Mouse (Mus musculus) lung, embryonic 16.5 days (tissue): ENCODE results near the gene Ppp3r1. TPM values are rescaled to one million over a fixed set of nuclear protein-coding genes. Genes with fewer than 3 reads are reported as not detected.

Source experiments
- ATAC-seq: fragments of 200-750 bp; cut with Nextera tagmentation; 2 replicates; pipeline ENCODE4 v1.8.0; 2017; ENCODE audit warnings: low read depth, mild to moderate bottlenecking, moderate library complexity
- H3K27ac ChIP-seq: fragments of 300-500 bp; sonication (generic); 2 replicates; pipeline ENCODE4 v1.5.1; 2014; ENCODE audit warnings: mild to moderate bottlenecking, control low read depth, low read length
- H3K27me3 ChIP-seq: fragments of 300-500 bp; sonication (generic); 2 replicates; pipeline ENCODE4 v1.6.1; 2014; ENCODE audit warnings: low read depth, low read length, mixed read lengths; ENCODE audit not compliant: control insufficient read depth, insufficient read depth
- H3K36me3 ChIP-seq: fragments of 300-500 bp; sonication (generic); 2 replicates; pipeline ENCODE4 v1.6.1; 2014; ENCODE audit warnings: low read length; ENCODE audit not compliant: control insufficient read depth, insufficient read depth
- H3K4me1 ChIP-seq: fragments of 300-500 bp; sonication (generic); replicated peaks from 2 replicates; pipeline ENCODE4 v1.6.1; 2014; ENCODE audit warnings: low read length, mixed read lengths; ENCODE audit not compliant: control insufficient read depth, insufficient read depth
- H3K4me2 ChIP-seq: fragments of 300-500 bp; sonication (generic); 2 replicates; pipeline ENCODE4 v1.6.1; 2014; ENCODE audit warnings: low read depth, low read length, control low read depth
- H3K4me3 ChIP-seq: fragments of 300-500 bp; sonication (generic); 2 replicates; pipeline ENCODE4 v1.5.1; 2014; ENCODE audit warnings: mild to moderate bottlenecking, low read length, control low read depth
- H3K9ac ChIP-seq: fragments of 300-500 bp; sonication (generic); 2 replicates; pipeline ENCODE4 v1.6.1; 2014; ENCODE audit warnings: low read length, control low read depth
- H3K9me3 ChIP-seq: fragments of 300-500 bp; sonication (generic); 2 replicates; pipeline ENCODE4 v1.6.1; 2016; ENCODE audit warnings: low read length; ENCODE audit not compliant: control insufficient read depth
- WGBS: fragments of 180-500 bp; shearing (Covaris S2); extraction: QIAGEN DNeasy Blood & Tissue Kit; methylation state at CpG from one replicate; pipeline ENCODE4 v1.1.7; 2014; 5-methylcytosine and 5-hydroxymethylcytosine counted together
- polyA plus RNA-seq: library from polyadenylated mRNA; unstranded; fragments of >200 nt; fragmentation: Nextera tagmentation; extraction: Ambion mirVana; gene quantifications from 2 replicates; pipeline ENCODE4 v1.2.1, GENCODE M21; 2015

Ppp3r1 gene
- polyA plus RNA-seq, result 85.6 and 89.4 TPM in 2 replicates

DNA sequence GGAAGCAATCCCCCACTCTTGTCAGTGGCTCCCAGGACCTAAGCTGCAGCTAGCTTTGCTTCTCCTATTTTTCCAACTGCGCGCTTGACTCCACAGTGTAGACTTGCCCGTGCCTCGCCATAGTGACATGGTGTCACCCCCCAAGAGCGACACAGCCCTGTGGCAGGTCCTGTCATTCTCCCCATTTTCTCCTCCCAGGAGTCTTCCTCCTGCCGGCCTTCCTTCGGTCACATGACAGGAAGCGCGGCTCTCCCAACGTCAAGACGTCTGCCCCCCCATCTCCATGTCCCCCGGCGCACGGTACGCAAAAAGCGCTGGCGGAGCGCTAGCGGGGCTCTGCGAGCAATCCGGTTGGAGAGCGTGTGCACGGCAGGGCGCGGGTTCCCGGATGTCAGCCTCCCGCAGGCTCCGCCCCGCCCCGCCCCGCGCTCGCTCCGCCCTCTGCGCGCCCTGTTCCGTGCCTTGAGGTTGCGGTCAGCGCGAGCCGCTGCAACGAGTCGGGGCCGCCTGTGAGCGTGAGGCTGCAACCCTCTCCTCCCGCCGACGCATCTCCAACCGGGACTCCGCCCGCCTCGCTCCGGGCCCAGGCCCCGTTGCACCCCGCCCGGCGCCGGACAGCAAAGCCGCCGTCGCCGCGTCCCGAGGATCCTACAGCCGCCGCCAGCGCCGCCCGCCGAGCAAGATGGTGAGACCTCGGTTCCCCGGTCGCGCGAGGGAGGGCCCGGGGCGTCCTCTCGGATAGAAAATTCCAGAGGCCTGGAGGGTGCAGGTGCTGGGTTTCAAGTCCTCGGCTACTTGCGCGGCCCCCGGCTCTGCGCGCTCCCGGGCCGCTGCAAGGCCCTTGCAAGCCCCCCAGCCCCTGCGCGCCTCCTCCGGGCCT, at the start of gene Ppp3r1:
Ppp3r1 (plus strand) TSS at position 406 of the 880 bp plus-strand sequence.
- Histone ChIP-seq H3K9me3 (no peaks in the 10 kb centered on the region), H3K4me2 (peak within 1 kb of the TSS; percentile 70), H3K9ac (peak within 1 kb of the TSS; percentile 97), H3K27ac (peak within 1 kb of the TSS; percentile 97), H3K4me1 (peaks cover 15% of the 10 kb centered on the region), H3K27me3 (no peaks in the 10 kb centered on the region), H3K4me3 (peak within 1 kb of the TSS; percentile 79), H3K36me3 (no peaks in the 10 kb centered on the region)
- WGBS, result under 1% methylated on average over 89 of the region's 89 CpGs
- ATAC-seq, result peak; percentile 99

DNA sequence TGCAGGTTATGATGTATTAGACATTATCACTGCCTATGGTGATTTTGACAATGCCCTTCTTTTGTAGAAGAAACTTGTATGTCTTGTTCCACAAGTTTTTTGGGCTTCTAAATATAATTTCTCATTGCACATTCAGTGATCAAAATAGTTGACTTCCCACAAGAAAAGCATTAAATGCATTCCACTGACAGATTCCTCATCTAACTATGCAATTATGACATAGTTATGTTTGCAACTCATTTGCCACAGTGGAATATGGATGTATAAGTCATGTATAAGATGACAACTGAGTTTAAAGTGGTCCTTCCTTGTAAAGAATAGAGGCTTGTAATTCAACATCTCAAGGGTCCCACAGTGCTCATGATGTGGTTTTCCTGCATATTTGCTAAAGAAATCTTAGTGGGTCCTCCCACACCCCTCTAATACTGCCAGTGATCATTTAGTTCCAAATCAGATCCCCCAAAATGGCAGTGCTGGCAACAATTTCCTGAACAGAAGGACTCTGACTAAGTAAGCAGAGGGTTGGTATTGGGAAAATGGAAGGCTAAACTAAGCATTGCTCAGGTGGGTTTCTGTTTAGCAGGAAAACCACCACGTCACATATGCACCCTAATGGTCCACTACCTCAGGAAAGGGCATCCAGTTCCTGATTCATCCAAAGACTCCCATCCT, 46.5 kb upstream of the Ppp3r1 start:
- Histone ChIP-seq H3K4me3 (no peak overlapping the region), H3K27ac (no peak overlapping the region), H3K9ac (no peak overlapping the region), H3K4me1 (no peaks in the 10 kb centered on the region), H3K9me3 (no peaks in the 10 kb centered on the region), H3K4me2 (no peak overlapping the region), H3K36me3 (no peaks in the 10 kb centered on the region), H3K27me3 (no peaks in the 10 kb centered on the region)
- WGBS, result 67% methylated on average over 1 of the region's 1 CpGs
- ATAC-seq, result no peak

DNA sequence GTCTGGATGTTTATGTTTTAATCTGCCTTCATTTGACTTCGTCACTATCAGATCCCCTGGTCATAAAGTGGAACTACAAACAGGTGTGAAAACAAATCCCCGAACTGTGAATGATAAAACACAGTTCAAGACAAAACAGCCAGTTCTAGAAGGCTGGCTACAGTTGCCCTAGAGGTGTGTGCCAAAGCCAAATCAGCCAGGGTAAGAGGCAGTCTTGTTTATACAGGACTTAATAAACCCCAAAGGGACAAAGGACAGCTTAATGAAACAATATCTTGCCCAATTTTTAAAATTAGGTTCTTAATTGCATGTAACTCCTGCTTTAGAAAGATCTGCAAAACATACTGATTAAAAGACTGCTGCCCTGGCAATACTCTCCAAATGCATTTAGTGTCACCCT, 32.6 kb upstream of the Ppp3r1 start:
- Histone ChIP-seq H3K36me3 (no peaks in the 10 kb centered on the region), H3K4me2 (no peak overlapping the region), H3K9ac (no peak overlapping the region), H3K4me1 (no peaks in the 10 kb centered on the region), H3K9me3 (no peaks in the 10 kb centered on the region), H3K4me3 (no peak overlapping the region), H3K27ac (no peak overlapping the region), H3K27me3 (no peaks in the 10 kb centered on the region)
- WGBS, result 41% methylated on average over 2 of the region's 2 CpGs
- no peak for ATAC-seq

DNA sequence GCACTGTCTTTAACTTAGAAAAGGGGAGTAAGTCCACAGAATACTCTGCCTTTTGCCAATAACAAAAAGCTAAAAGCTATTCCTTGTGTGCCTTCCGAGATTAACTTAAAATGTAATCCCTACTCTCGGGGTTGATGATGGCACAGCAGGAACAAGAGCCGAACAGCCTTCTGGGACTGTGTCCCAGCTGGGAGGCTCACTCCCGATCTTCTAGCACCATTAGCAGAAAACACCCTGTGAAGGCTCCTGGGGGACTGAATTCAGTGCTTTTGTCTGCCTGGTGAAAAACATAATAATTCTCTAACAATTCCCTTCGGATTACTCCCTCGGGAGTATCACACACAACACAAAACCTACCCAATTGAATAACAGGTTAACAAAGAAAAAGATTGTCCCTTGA, 23.4 kb upstream of the Ppp3r1 start:
- WGBS, result 39% methylated on average over 6 of the region's 6 CpGs
- no peak for ATAC-seq

DNA sequence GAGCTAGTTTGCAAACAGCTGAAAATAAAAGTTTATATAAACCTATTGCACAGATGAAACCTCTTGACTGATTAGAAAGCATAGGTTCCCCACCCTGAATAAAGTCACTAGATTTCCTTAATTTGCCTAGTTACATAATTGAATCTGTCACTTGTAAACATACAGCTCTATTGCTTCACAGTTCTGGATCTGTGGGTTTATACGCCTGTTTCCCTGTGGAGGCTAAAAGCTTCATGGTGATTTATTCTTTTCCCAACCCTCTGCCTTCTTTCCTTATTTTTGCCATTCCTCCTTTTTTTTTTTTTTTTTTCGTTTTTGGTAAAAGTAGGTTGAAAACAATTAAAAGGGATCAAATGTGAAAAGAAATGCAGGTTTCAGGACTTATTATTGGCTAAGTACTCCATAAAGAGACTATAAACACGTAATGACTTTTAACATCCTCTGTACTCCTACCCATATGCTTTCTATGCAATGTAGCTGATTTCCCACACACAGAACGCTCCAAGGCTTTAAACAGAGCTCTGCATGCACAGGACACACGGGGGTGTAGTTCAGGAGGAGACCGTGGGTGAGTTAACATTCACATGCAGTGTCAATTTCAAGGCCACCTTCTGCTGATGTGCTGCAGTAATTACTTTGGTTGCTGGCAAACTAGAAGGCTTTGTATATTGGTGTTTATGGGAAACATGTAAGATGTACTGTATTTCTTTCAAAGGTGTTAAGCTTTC, 20.6 kb upstream of the Ppp3r1 start:
- no peak overlapping the region for H3K9ac ChIP-seq
- no peak for ATAC-seq
- no peak overlapping the region for H3K27ac ChIP-seq
- WGBS, result 57% methylated on average over 6 of the region's 6 CpGs
- H3K27me3 ChIP-seq, result no peaks in the 10 kb centered on the region
- H3K4me1 ChIP-seq, result no peaks in the 10 kb centered on the region
- H3K9me3 ChIP-seq, result no peaks in the 10 kb centered on the region
- H3K36me3 ChIP-seq, result no peaks in the 10 kb centered on the region
- H3K4me2 ChIP-seq, result no peak overlapping the region
- no peak overlapping the region for H3K4me3 ChIP-seq

More for the DNA sequence above, 23.4 kb upstream of the Ppp3r1 start:
- H3K4me1 ChIP-seq, result no peaks in the 10 kb centered on the region
- no peaks in the 10 kb centered on the region for H3K36me3 ChIP-seq
- H3K27ac ChIP-seq, result no peak overlapping the region
- no peak overlapping the region for H3K4me3 ChIP-seq
- H3K9ac ChIP-seq, result no peak overlapping the region
- H3K4me2 ChIP-seq, result no peak overlapping the region
- no peaks in the 10 kb centered on the region for H3K9me3 ChIP-seq
- H3K27me3 ChIP-seq, result no peaks in the 10 kb centered on the region

DNA sequence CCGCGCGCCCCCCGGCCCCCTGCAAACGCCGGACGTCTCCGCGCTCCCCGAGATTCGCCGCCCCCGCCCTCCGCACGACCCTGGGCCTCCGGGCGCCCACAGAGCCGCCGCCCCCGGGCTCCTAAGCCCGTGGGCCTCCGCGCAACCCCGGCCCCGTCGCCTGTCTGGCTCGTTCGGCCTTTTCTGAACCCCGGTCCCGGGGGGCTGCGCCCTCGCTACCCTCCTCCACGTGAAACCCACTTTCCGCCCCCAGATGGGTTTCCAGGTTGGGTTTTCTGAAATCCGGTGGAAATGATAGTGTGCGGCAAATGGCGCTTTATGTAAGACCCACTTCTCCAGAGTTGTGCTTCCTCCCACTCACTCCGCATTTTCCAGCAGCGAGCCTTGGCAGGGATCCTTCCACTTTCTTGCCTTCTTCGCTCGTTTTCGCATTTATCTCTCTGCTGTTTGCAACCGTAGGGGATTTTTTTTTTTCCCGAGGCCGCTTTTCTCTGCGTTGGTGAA, 727 bp downstream of the Ppp3r1 start:
- Histone ChIP-seq H3K9ac (peak overlapping the region; percentile 97), H3K4me3 (peak overlapping the region; percentile 79), H3K36me3 (no peaks in the 10 kb centered on the region), H3K4me1 (peaks cover 16% of the 10 kb centered on the region), H3K9me3 (no peaks in the 10 kb centered on the region), H3K27ac (peak overlapping the region; percentile 97), H3K4me2 (peak overlapping the region; percentile 66), H3K27me3 (no peaks in the 10 kb centered on the region)
- ATAC-seq, result peak; percentile 43
- WGBS, result under 1% methylated on average over 43 of the region's 46 CpGs

DNA sequence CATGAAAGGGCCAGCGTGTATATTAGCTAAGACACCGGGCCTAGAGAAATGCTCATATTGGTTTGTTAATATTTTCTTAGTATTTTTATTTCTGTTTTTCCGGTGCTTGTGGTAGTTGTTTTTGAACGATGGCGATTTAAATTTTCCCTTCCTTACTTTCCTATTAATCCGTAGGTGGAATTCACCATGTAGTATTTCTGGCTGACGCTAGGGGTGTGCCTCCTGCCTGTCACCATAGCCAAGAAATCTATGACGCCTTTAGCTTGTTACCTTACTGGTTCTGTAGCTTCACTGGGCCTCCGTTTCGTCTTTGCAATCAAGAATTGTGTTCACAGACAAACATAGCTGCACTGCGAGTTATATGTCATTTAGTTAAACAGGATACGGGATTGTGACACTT, 1.2 kb downstream of the Ppp3r1 start:
- Histone ChIP-seq H3K4me2 (peak overlapping the region; percentile 66), H3K4me3 (peak overlapping the region; percentile 79), H3K36me3 (no peaks in the 10 kb centered on the region), H3K4me1 (peaks cover 16% of the 10 kb centered on the region), H3K9ac (peak overlapping the region; percentile 97), H3K9me3 (no peaks in the 10 kb centered on the region), H3K27me3 (no peaks in the 10 kb centered on the region), H3K27ac (peak overlapping the region; percentile 97)
- ATAC-seq, result no peak
- under 1% methylated on average over 12 of the region's 12 CpGs for WGBS

DNA sequence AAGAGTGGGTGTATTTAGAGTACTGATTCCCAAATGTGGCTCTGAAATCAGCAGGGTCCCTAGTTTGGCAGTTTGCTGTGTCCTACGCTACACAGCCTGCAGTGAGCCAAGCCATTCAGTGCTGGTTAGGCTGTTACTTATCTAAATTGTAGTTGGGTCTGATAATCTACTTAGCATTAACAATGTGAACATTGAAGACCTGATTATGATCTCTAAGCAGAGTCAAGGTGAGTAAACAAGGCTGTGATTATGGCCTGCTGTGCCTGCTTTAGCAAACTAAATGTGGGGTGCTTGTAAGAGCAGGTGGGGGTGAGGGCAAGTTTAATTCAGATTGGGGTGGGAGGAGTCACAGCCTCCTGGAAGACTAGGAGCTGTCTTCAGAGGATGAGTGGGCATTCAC, 4.9 kb downstream of the Ppp3r1 start:
- Histone ChIP-seq H3K9me3 (no peaks in the 10 kb centered on the region), H3K9ac (no peak overlapping the region)

DNA sequence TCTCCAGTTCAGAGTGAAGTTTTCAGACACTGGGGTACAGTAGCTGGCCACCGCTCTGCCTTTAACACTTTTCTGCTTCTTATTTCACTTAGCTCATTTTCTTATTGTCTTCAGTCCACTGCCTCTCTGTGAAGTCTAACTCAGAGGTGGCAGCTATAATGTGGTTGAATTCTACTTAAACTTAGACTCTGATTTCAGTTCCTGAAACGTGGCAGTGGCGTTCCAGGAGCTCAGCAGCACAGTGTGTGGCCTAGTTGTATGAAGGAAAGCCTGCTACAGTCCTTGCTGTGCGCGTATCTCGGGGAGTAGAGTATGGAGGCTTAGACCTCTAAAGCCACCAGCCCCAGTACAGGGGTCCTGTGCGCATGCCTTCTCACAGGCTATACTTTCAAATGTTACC, 7.6 kb downstream of the Ppp3r1 start:
- Histone ChIP-seq H3K27ac (no peak overlapping the region), H3K4me1 (peaks cover 27% of the 10 kb centered on the region), H3K4me2 (no peak overlapping the region), H3K27me3 (no peaks in the 10 kb centered on the region), H3K36me3 (no peaks in the 10 kb centered on the region), H3K4me3 (no peak overlapping the region), H3K9me3 (no peaks in the 10 kb centered on the region), H3K9ac (no peak overlapping the region)
- WGBS, result 85% methylated on average over 7 of the region's 7 CpGs
- no peak for ATAC-seq

More for the DNA sequence above, 4.9 kb downstream of the Ppp3r1 start:
- ATAC-seq, result no peak
- H3K4me3 ChIP-seq, result no peak overlapping the region
- no peak overlapping the region for H3K27ac ChIP-seq
- H3K4me1 ChIP-seq, result peaks cover 19% of the 10 kb centered on the region
- no peak overlapping the region for H3K4me2 ChIP-seq
- WGBS, result 82% methylated on average over 1 of the region's 1 CpGs
- H3K36me3 ChIP-seq, result no peaks in the 10 kb centered on the region
- no peaks in the 10 kb centered on the region for H3K27me3 ChIP-seq
